Mouse (Mus musculus) MEL (cell line): ENCODE data around the gene Slc35e3. TPM values are rescaled to one million over a fixed set of nuclear protein-coding genes. Genes with fewer than 3 reads are reported as not detected.

Experiments used
- polyA plus RNA-seq, 2 experiments: library from polyadenylated mRNA; stranded (reverse) in 1 of 2; unstranded in 1 of 2; fragments of >175 nt in 1 of 2; fragments of >200 nt in 1 of 2; gene quantifications; 2 replicates each; pipeline versions ENCODE4 v1.2.1 to v1.2.4; 2012; ENCODE audit warnings: low replicate concordance in 2 of 2, low read depth in 1 of 2; ENCODE audit not compliant: insufficient read length in 2 of 2, insufficient read depth in 1 of 2, missing spikeins in 1 of 2
- total RNA-seq: library from RNA; depleted of rRNA; stranded (reverse); fragments of 300-350 nt; gene quantifications from 2 replicates; pipeline ENCODE4 v1.2.3, GENCODE M21; 2012; rRNA removed

The Slc35e3 gene
- total and polyA plus RNA-seq, 3 experiments, result 3.7 to 7.4 TPM; not detected in 1

Other genes with a start within 250 kb of the Slc35e3 start
- 0.04 TPM in 1 of 2 replicates, not detected in the other for gene Cpm, start 116.9 kb downstream of the Slc35e3 start, total RNA-seq
- under 1 TPM in 1 of 2 experiments, not detected in 1; 0.40 TPM for gene Cpm, start 116.9 kb downstream of the Slc35e3 start, polyA plus RNA-seq
- 35.2 and 35.3 TPM in 2 replicates for gene Mdm2, start 35.6 kb downstream of the Slc35e3 start, total RNA-seq
- 100 to 1,000 TPM in 1 of 2 experiments, 10 to 100 TPM in 1; 42.2 to 601 TPM for gene Mdm2, start 35.6 kb downstream of the Slc35e3 start, polyA plus RNA-seq
- 77.8 and 80.2 TPM in 2 replicates for gene Nup107, start 46.3 kb upstream of the Slc35e3 start, total RNA-seq
- 10 to 100 TPM in 1 of 2 experiments, not detected in 1; 91.6 TPM for gene Nup107, start 46.3 kb upstream of the Slc35e3 start, polyA plus RNA-seq
- gene Rap1b, start 99.7 kb upstream of the Slc35e3 start, total RNA-seq, result 42.3 and 47.4 TPM in 2 replicates
- 10 to 100 TPM; 83.3 to 89.1 TPM for gene Rap1b, start 99.7 kb upstream of the Slc35e3 start, polyA plus RNA-seq